Mouse (Mus musculus) bone marrow macrophage, adult 2 months (primary cell): ENCODE data around the gene C130032M10Rik.

Experiments used
- CTCF ChIP-seq: IDR thresholded peaks from 2 replicates; pipeline ENCODE4 v1.5.1; 2012; ENCODE audit warnings: low read depth, mild to moderate bottlenecking, low read length, moderate library complexity
- POLR2A ChIP-seq: IDR thresholded peaks from 2 replicates; pipeline ENCODE4 v1.6.1; 2012; ENCODE audit warnings: mild to moderate bottlenecking, low read depth, low read length, borderline replicate concordance

- TF ChIP-seq POLR2A (no peak), CTCF (no peak)
These were observed 15.8 kb downstream of the C130032M10Rik start for GRCm38 (mm10) chr9:114531276-114531675.
